Mouse (Mus musculus) stomach, embryonic 15.5 days (tissue): ENCODE measurements around the gene Slc7a10. TPM values are rescaled to one million over a fixed set of nuclear protein-coding genes. Genes with fewer than 3 reads are reported as not detected.

Experiments
- ATAC-seq: fragments of 200-750 bp; cut with Nextera tagmentation; 2 replicates; pipeline ENCODE4 v1.8.0; 2017; ENCODE audit warnings: low read depth, moderate number of reproducible peaks, moderate TSS enrichment; ENCODE audit not compliant: insufficient read depth, low FRiP score
- H3K27ac ChIP-seq: fragments of 300-500 bp; sonication (generic); 2 replicates; pipeline ENCODE4 v1.5.1; 2015; ENCODE audit warnings: mild to moderate bottlenecking, inconsistent platforms
- H3K27me3 ChIP-seq: fragments of 300-500 bp; sonication (generic); replicated peaks from 2 replicates; pipeline ENCODE4 v1.6.1; 2015; ENCODE audit warnings: inconsistent platforms
- H3K36me3 ChIP-seq: fragments of 300-500 bp; sonication (generic); 2 replicates; pipeline ENCODE4 v1.6.1; 2015; ENCODE audit warnings: inconsistent platforms
- H3K4me1 ChIP-seq: fragments of 300-500 bp; sonication (generic); 2 replicates; pipeline ENCODE4 v1.6.1; 2015; ENCODE audit warnings: inconsistent platforms
- H3K4me2 ChIP-seq: fragments of 300-500 bp; sonication (generic); 2 replicates; pipeline ENCODE4 v1.6.1; 2015; ENCODE audit warnings: mild to moderate bottlenecking, inconsistent platforms
- H3K4me3 ChIP-seq: fragments of 300-500 bp; sonication (generic); replicated peaks from 2 replicates; pipeline ENCODE4 v1.5.1; 2015; ENCODE audit warnings: inconsistent platforms
- H3K9ac ChIP-seq: fragments of 300-500 bp; sonication (generic); 2 replicates; pipeline ENCODE4 v1.6.1; 2015; ENCODE audit warnings: inconsistent platforms
- H3K9me3 ChIP-seq: fragments of 300-500 bp; sonication (generic); 2 replicates; pipeline ENCODE4 v1.6.1; 2016; ENCODE audit warnings: inconsistent platforms
- WGBS: fragments of 180-500 bp; shearing (Covaris S2); methylation state at CpG from one replicate; pipeline ENCODE4 v1.1.7; 2015; 5-methylcytosine and 5-hydroxymethylcytosine counted together
- polyA plus RNA-seq: library from polyadenylated mRNA; unstranded; fragments of >200 nt; fragmentation: Nextera tagmentation; extraction: Ambion mirVana; gene quantifications from 2 replicates; pipeline ENCODE4 v1.2.1, GENCODE M21; 2015

Slc7a10 gene
- polyA plus RNA-seq = 2.4 and 3.3 TPM in 2 replicates

DNA sequence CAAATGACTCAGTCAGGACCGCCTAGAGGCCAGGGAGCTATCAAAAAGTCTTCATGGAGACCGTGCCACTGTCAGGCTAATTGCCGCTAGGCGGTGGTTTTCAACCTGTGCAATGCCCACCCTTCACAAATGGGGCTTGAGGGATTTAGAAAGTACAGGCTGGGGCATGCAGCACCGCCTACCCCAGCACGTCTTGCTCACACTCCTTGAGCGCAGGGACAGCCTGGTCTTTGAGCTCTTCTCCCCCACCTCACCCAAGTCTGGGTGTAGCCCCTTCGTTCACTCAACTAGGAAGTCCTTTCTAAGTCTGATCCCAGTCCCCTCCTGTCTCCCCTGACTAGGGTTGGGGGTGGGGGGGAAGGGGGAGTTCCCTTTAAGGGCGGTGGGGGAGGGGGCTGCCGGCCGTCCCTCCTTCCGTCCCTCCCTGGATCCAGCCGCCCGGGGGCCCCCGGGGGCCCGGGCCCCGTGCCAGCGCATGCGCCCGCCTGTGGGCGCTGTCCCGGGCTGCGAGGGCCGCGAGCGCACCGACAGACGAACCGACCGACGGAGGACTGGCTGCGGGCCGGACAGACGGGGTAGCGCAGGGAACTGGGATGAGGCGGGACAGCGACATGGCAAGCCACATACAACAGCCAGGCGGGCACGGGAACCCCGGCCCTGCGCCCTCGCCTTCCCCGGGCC lies at the start of gene Slc7a10:
TSS of gene Slc7a10 (plus strand) at position 497 of the 681 bp plus-strand sequence.
- H3K9ac ChIP-seq = peak within 1 kb of the TSS; percentile 7; the same call in 1 of the 2 replicates
- ATAC-seq = peak; percentile 54
- peaks cover 17% of the 10 kb centered on the region for H3K4me1 ChIP-seq
- H3K27me3 ChIP-seq = peaks cover 34% of the 10 kb centered on the region
- no peaks in the 10 kb centered on the region for H3K36me3 ChIP-seq
- peak within 1 kb of the TSS; percentile 75 for H3K4me2 ChIP-seq
- H3K27ac ChIP-seq = no peak within 1 kb of the TSS
- peak within 1 kb of the TSS; percentile 42 for H3K4me3 ChIP-seq
- H3K9me3 ChIP-seq = no peaks in the 10 kb centered on the region
- WGBS = 2% methylated on average over 40 of the region's 43 CpGs

DNA sequence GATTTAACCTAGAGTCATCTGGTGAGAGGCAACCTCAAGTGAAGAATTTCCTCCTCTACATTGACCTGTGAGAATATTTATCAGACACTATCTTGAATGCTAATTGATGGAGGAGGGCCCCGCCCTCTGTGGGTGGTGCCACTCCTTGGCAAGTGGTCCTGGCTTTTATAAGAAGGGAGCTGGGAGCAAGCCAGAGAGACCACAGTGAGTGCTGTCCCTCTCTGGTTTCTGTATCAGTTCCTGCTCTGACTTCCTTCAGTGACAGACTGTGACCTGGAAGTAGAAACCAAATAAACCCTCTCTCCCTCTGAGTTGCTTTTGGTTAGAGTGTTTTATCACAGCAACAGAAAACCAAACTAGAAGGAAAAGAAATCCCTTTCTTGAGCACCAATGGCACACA lies 48.7 kb upstream of the Slc7a10 start:
- H3K4me3 ChIP-seq = no peak overlapping the region
- no peak for ATAC-seq

DNA sequence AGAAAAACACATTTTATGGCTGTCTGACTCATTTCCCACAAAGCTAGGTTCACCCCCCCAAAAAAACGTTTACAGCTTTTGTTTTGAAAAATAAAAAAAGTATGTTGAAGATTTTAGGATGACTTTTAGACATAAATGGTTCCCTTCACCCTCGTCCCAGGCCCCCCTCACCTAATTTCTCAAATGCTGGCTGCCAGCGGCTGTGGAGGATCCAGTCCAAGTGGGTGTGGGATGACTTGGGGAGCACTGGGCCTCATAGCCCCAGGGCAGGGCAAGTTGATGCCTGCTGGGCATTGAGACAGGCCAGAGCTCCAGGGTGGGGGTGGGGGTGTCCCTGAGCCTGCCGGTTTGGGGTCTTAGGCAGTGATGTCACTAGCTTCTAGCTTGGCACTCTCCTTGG lies 47.7 kb upstream of the Slc7a10 start:
- Histone ChIP-seq H3K36me3 (no peaks in the 10 kb centered on the region), H3K4me1 (peaks cover 15% of the 10 kb centered on the region), H3K27ac (no peak overlapping the region), H3K9ac (no peak overlapping the region), H3K27me3 (no peaks in the 10 kb centered on the region), H3K4me2 (no peak overlapping the region), H3K4me3 (no peak overlapping the region), H3K9me3 (no peaks in the 10 kb centered on the region)
- WGBS = 53% methylated on average over 4 of the region's 4 CpGs
- ATAC-seq = no peak

More for the DNA sequence above, 48.7 kb upstream of the Slc7a10 start:
- Histone ChIP-seq H3K9me3 (no peaks in the 10 kb centered on the region), H3K9ac (no peak overlapping the region), H3K4me2 (no peak overlapping the region), H3K36me3 (no peaks in the 10 kb centered on the region), H3K27me3 (no peaks in the 10 kb centered on the region), H3K4me1 (peaks cover 15% of the 10 kb centered on the region), H3K27ac (no peak overlapping the region)
- 84% methylated on average over 1 of the region's 1 CpGs for WGBS

DNA sequence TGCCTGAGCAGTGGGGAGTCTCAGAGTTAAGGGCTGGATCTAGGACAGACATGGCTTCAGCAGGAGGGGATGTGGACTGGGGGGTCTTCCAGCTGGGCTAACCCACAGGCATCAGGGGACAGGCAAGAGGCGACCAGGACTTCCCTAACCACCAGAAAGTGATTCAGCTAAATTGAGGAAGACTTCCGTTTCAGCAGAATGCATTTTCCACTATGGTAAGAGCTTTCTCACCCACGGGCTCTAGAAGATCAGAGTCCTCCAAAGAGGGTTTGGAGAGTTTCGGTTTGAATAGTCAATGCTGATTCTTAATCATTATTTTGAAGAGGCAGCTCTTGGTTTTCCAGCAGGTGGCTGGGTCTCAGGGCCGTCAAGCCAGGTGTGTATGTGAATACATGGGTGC lies 46.3 kb upstream of the Slc7a10 start:
- 76% methylated on average over 5 of the region's 5 CpGs for WGBS
- Histone ChIP-seq H3K27me3 (no peaks in the 10 kb centered on the region), H3K4me3 (no peak overlapping the region), H3K9ac (no peak overlapping the region), H3K27ac (no peak overlapping the region), H3K4me2 (no peak overlapping the region), H3K4me1 (peaks cover 22% of the 10 kb centered on the region), H3K9me3 (no peaks in the 10 kb centered on the region), H3K36me3 (no peaks in the 10 kb centered on the region)
- no peak for ATAC-seq

DNA sequence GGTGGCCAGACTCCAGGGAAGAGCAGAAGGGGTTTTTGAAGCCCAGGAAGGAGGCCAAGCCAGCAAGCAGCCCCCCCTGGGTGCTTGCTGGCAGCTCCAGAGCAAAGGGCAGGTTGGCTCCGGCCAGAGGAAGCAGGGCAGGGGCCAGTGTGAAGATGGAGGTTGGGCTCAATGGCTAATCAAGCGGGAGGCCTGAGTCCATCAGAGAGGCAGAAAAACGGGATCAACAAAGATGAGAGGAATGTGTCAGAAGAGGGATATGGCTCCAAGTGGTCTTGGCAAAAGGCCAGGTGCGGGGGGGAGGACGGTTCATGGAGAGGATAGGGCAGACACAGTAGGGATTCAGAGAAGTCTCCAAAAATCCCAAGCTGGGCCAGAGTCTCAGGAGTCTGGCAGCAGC lies 44.7 kb upstream of the Slc7a10 start:
- Histone ChIP-seq H3K4me2 (no peak overlapping the region), H3K9ac (no peak overlapping the region), H3K27ac (no peak overlapping the region), H3K9me3 (no peaks in the 10 kb centered on the region), H3K4me3 (no peak overlapping the region), H3K4me1 (peaks cover 21% of the 10 kb centered on the region), H3K36me3 (no peaks in the 10 kb centered on the region), H3K27me3 (no peaks in the 10 kb centered on the region)
- 33% methylated on average over 5 of the region's 5 CpGs for WGBS
- no peak for ATAC-seq

DNA sequence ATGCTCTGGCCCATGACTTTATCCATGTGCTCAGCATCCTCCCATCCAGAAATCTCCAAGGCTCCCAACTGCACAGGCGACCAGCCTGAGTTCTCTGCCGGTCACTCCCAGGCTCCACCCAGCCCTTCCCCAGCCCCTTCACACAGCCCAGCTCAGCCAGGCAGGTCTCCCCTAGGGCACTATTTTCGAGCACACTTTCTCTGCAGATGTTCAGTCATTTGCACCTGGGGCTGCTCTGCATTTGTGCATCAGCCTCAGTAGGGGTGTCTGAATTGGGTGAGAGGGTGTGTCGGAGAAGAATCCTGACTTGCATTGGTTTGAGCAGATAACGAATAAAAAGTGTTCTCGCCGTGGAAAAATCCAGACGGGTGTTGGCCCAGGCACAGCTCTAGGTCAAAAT lies 43.7 kb upstream of the Slc7a10 start:
- Histone ChIP-seq H3K27ac (no peak overlapping the region), H3K4me2 (no peak overlapping the region), H3K9ac (no peak overlapping the region), H3K4me3 (no peak overlapping the region), H3K4me1 (peaks cover 21% of the 10 kb centered on the region), H3K9me3 (no peaks in the 10 kb centered on the region), H3K36me3 (no peaks in the 10 kb centered on the region), H3K27me3 (no peaks in the 10 kb centered on the region)
- no peak for ATAC-seq
- WGBS = 74% methylated on average over 8 of the region's 8 CpGs

DNA sequence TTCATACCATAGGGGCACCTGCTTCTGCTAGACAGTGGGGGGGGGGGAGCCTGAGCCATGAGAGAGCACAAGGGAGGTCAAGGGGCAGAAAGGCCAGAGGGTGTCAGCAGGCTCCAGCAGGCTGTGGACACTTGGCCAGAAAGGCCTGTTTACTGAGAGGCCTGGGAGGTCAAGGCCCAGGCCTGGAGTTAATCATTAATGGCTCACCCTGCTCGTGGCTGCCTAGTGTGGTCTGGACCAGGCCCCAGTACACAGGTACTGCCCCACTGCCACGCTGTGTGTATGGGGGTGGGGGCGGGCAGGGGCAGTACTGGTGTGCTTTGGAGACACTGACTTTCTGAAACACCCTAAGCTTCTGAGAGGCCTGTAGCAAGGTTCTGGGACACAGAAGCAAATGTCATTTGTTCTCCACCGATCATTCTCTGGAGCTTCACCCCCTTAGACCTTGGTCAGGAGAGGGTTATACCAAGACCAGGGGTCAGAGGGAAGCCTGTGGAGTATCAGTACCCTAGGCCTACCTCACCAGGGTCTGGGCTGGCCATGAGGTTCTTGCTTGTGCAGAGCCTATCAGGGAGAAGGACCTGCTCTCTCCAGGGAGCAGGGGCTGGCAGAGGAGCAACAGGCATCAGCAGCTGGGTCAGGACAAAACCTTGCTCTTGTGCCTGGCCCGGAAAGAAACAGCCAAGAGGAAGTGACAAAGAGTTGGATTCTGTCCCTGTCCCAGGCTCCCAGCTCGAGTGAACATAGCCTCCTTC lies 42.1 kb upstream of the Slc7a10 start:
- ATAC-seq = peak; percentile 57
- 55% methylated on average over 6 of the region's 6 CpGs for WGBS
- Histone ChIP-seq H3K9me3 (no peaks in the 10 kb centered on the region), H3K4me2 (no peak overlapping the region), H3K27ac (no peak overlapping the region), H3K4me1 (peaks cover 21% of the 10 kb centered on the region), H3K4me3 (no peak overlapping the region), H3K9ac (no peak overlapping the region), H3K27me3 (no peaks in the 10 kb centered on the region), H3K36me3 (no peaks in the 10 kb centered on the region)

DNA sequence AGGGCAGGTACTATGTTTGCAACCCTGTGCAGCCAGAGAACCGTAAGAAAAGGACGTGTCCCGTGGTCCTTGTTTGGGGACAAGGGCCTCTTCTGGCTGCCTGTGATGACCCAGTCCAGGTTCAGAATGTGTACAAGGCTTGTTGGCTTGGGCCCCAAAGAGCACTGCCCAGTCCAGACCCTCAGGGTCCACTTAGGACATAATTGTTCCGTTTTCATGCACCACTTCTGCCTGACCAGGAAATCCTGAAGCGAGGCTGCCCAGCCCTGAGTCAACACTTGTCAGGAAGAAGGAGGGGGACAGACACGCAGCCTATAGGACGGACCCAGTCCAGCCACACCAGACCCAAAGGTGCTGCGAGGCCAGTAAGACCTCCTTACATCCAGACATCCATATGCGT lies 41.1 kb upstream of the Slc7a10 start:
- Histone ChIP-seq H3K4me1 (peaks cover 24% of the 10 kb centered on the region), H3K4me2 (no peak overlapping the region), H3K27me3 (no peaks in the 10 kb centered on the region), H3K9ac (no peak overlapping the region), H3K27ac (no peak overlapping the region), H3K9me3 (no peaks in the 10 kb centered on the region), H3K4me3 (no peak overlapping the region), H3K36me3 (no peaks in the 10 kb centered on the region)
- WGBS = 65% methylated on average over 9 of the region's 9 CpGs
- no peak for ATAC-seq

DNA sequence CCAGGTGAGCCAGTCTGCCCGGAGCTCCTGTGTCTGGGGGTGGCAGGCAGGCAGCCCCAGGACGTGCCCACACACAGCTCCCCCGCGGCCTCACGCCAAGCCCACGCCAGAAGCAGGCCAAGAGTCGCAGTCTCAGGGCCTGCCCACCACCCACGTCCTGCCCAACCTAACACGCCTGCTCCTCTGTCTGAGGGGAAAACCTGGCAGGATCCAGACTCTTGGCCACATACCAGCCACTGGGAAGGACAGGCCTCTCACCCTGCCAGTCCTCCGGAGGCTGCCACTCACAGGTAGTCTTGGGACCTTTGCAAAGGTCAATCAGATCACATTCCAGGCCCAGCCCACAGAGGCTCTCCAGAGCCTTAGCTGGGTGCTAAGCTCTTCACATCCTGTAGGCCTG lies 39.9 kb upstream of the Slc7a10 start:
- H3K36me3 ChIP-seq = no peaks in the 10 kb centered on the region
- H3K27ac ChIP-seq = no peak overlapping the region
- H3K4me2 ChIP-seq = no peak overlapping the region
- no peak overlapping the region for H3K4me3 ChIP-seq
- H3K4me1 ChIP-seq = peaks cover 19% of the 10 kb centered on the region
- H3K9ac ChIP-seq = no peak overlapping the region
- WGBS = 79% methylated on average over 10 of the region's 10 CpGs
- ATAC-seq = no peak
- H3K27me3 ChIP-seq = no peaks in the 10 kb centered on the region
- H3K9me3 ChIP-seq = no peaks in the 10 kb centered on the region

DNA sequence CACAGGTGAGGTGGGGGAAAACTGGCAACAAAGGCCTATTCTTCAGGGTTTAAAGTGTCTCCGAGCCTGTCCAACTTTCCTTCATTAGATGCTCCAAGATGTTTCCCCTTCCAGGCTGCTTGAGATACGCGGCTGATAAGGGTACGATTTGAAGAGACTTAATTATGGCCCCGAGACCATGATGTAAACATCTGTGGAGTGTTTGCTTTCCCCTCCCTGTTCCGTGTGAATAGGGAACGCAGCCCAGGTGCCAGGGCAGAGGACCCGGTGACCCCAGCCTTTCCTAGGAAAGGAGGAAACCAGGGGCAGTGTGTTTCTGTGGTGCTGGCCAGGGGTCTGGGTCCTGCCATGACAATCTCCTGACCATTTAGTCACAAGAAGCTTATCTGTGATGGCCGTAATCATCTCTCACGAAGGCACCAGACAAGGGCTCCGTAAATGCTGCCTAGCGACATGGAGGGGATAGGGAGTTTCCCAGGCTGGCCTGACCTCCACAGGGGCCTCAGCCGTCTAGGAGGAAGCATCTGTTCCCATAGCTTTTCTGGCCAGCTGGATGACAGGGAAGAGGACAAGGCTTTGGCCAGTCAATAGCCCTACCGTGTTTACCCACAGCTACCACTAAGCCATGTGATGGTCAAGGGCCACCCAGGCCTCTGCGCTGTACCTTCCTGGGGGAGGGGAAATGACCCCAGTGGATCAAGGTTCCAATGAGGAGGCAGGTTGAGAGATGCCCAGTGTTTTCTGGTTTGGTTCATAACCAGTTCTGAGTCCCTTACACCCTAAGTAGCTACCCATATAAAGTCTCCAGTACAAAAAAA lies 36.4 kb upstream of the Slc7a10 start:
- Histone ChIP-seq H3K27ac (no peak overlapping the region), H3K36me3 (no peaks in the 10 kb centered on the region), H3K9ac (no peak overlapping the region), H3K4me1 (peaks cover 7% of the 10 kb centered on the region), H3K4me2 (no peak overlapping the region), H3K4me3 (no peak overlapping the region), H3K27me3 (no peaks in the 10 kb centered on the region), H3K9me3 (no peaks in the 10 kb centered on the region)
- WGBS = 31% methylated on average over 15 of the region's 15 CpGs
- ATAC-seq = peak; percentile 43; the same call in 1 of the 2 replicates

DNA sequence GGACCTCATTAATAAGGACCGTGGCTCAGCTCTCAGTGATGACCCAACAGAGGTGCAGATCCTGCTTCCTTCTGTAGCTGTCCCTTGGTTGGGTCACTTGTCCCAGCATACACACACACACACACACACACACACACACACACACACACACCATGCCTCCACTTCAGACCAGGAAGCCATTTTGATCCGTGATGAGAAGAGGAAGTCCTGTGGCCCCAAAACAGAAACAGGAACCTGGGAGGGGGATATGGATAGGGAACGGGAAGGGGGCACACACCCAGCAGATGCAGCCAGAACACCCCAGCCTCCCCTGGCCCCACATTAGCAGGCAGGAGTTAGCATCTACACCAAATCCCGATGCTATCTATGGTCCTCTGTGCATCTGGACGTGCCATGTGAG lies 35.3 kb upstream of the Slc7a10 start:
- Histone ChIP-seq H3K4me3 (no peak overlapping the region), H3K9me3 (no peaks in the 10 kb centered on the region), H3K36me3 (no peaks in the 10 kb centered on the region), H3K9ac (no peak overlapping the region), H3K27me3 (no peaks in the 10 kb centered on the region), H3K27ac (no peak overlapping the region), H3K4me1 (peaks cover 7% of the 10 kb centered on the region), H3K4me2 (no peak overlapping the region)
- WGBS = 69% methylated on average over 5 of the region's 5 CpGs
- ATAC-seq = no peak

DNA sequence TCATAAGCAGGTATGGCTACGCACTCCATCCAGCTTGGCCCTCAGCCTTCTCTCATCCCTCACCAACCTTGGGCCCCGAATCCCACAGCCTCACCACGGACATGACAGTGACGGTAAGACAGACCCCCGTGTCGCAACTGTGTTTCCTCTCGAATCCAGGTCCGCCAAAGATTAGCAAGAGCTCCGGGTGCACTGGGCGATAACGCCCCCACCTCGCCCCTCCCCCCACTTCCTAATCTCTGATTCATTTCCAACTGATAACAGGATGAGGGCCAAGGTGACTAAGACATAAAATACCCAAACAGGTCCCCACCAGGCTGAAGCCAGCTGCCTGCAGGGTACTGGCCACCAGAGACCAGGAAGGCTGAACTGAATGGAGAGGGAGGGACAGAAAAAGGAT lies 31.7 kb upstream of the Slc7a10 start:
- no peaks in the 10 kb centered on the region for H3K27me3 ChIP-seq
- H3K36me3 ChIP-seq = no peaks in the 10 kb centered on the region
- no peak overlapping the region for H3K9ac ChIP-seq
- no peak overlapping the region for H3K4me3 ChIP-seq
- no peak overlapping the region for H3K4me2 ChIP-seq
- no peaks in the 10 kb centered on the region; the same call in 1 of the 2 replicates for H3K4me1 ChIP-seq
- no peaks in the 10 kb centered on the region for H3K9me3 ChIP-seq
- no peak overlapping the region for H3K27ac ChIP-seq
- no peak for ATAC-seq
- WGBS = 68% methylated on average over 12 of the region's 12 CpGs
